Mouse (Mus musculus) CH12.LX (cell line): Measurements from ENCODE around the gene Ddo. TPM values are rescaled to one million over a fixed set of nuclear protein-coding genes. Genes with fewer than 3 reads are reported as not detected.

Source experiments
- DNase-seq: peaks from one replicate; pipeline ENCODE4 v3.0.0-alpha.2; 2013; ENCODE audit errors: extremely low read depth
- H3K27ac ChIP-seq: 2 replicates; pipeline ENCODE4 v1.5.1; 2012; ENCODE audit warnings: low read depth, mild to moderate bottlenecking, control low read depth, moderate library complexity; ENCODE audit not compliant: insufficient read depth
- H3K27me3 ChIP-seq: replicated peaks from 2 replicates; pipeline ENCODE3; 2012; ENCODE audit warnings: inconsistent platforms
- H3K36me3 ChIP-seq, 2 experiments: replicated peaks in 1 of 2; 2 replicates each; pipeline versions ENCODE3 to v1.6.1; 2012; ENCODE audit warnings: inconsistent platforms in 1 of 2, low read length in 1 of 2, mild to moderate bottlenecking in 1 of 2, mixed read lengths in 1 of 2, moderate library complexity in 1 of 2; ENCODE audit not compliant: control insufficient read depth in 1 of 2, insufficient read depth in 1 of 2
- H3K4me1 ChIP-seq, 2 experiments: 2 replicates each; pipeline ENCODE4 v1.6.1; 2012; ENCODE audit warnings: inconsistent platforms in 1 of 2, moderate library complexity in 1 of 2; ENCODE audit not compliant: insufficient read depth in 2 of 2, control insufficient read depth in 1 of 2
- H3K4me2 ChIP-seq: 2 replicates; pipeline ENCODE4 v1.6.1; 2012; ENCODE audit warnings: low read depth, mild to moderate bottlenecking, control low read depth; ENCODE audit not compliant: poor library complexity, insufficient read depth, severe bottlenecking
- H3K4me3 ChIP-seq, 3 experiments: fragments of 150-350 bp in 1 of 3; sonication (generic) in 1 of 3; replicated peaks in 1 of 3; 2 replicates each; pipeline versions ENCODE3 to v1.5.1; 2011 to 2012; ENCODE audit warnings: low read depth in 2 of 3, low read length in 2 of 3, mild to moderate bottlenecking in 2 of 3, moderate library complexity in 2 of 3, control low read depth in 1 of 3, improper control_type of control experiment in 1 of 3, inconsistent platforms in 1 of 3, mixed read lengths in 1 of 3; ENCODE audit not compliant: poor library complexity in 1 of 3
- H3K79me2 ChIP-seq: replicated peaks from 2 replicates; pipeline ENCODE4 v1.6.1; 2012; ENCODE audit warnings: mild to moderate bottlenecking, moderate library complexity; ENCODE audit not compliant: control insufficient read depth, poor library complexity, insufficient read depth, severe bottlenecking; ENCODE audit errors: extremely low read depth
- H3K9ac ChIP-seq: 2 replicates; pipeline ENCODE4 v1.6.1; 2012; ENCODE audit warnings: low read depth, mild to moderate bottlenecking, control low read depth, moderate library complexity; ENCODE audit not compliant: insufficient read depth
- H3K9me3 ChIP-seq: replicated peaks from 2 replicates; pipeline ENCODE3; 2012; ENCODE audit warnings: low read length, inconsistent platforms, mixed read lengths
- CHD2 ChIP-seq: IDR thresholded peaks from 2 replicates; pipeline ENCODE4 v1.6.1; 2011; ENCODE audit warnings: low read length, improper control_type of control experiment
- E2F4 ChIP-seq: IDR thresholded peaks from 2 replicates; pipeline ENCODE4 v1.6.1; 2011; ENCODE audit warnings: low read depth, low read length, improper control_type of control experiment; ENCODE audit not compliant: insufficient replicate concordance
- ETS1 ChIP-seq: conservative IDR thresholded peaks from 2 replicates; pipeline ENCODE4 v1.6.1; 2012; ENCODE audit warnings: low read depth, mild to moderate bottlenecking, inconsistent platforms, low read length, improper control_type of control experiment, moderate library complexity
- IRF4 ChIP-seq: IDR thresholded peaks from 2 replicates; pipeline ENCODE4 v1.6.1; 2014; ENCODE audit warnings: low read depth, mild to moderate bottlenecking, inconsistent platforms, low read length, improper control_type of control experiment
- JUND ChIP-seq: conservative IDR thresholded peaks from 2 replicates; pipeline ENCODE4 v1.6.1; 2011; ENCODE audit warnings: low read depth, low read length, improper control_type of control experiment
- MAFK ChIP-seq: IDR thresholded peaks from 2 replicates; pipeline ENCODE4 v1.6.1; 2011; ENCODE audit warnings: low read length, improper control_type of control experiment; ENCODE audit not compliant: insufficient replicate concordance
- MAZ ChIP-seq: IDR thresholded peaks from 2 replicates; pipeline ENCODE4 v1.6.1; 2012; ENCODE audit warnings: low read depth, mild to moderate bottlenecking, inconsistent platforms, low read length, improper control_type of control experiment, moderate library complexity
- MEF2A ChIP-seq: IDR thresholded peaks from 2 replicates; pipeline ENCODE4 v1.6.1; 2014; ENCODE audit warnings: low read depth, mild to moderate bottlenecking, inconsistent platforms, low read length, improper control_type of control experiment, borderline replicate concordance
- MXI1 ChIP-seq: IDR thresholded peaks from 2 replicates; pipeline ENCODE4 v1.6.1; 2011; ENCODE audit warnings: mild to moderate bottlenecking, low read depth, low read length, improper control_type of control experiment
- NELFE ChIP-seq: IDR thresholded peaks from 2 replicates; pipeline ENCODE4 v1.6.1; 2011; ENCODE audit warnings: low read depth, low read length, improper control_type of control experiment
- PAX5 ChIP-seq: IDR thresholded peaks from 2 replicates; pipeline ENCODE4 v1.6.1; 2012; ENCODE audit warnings: low read length, inconsistent platforms, mixed read lengths
- POLR2A ChIP-seq: IDR thresholded peaks from 2 replicates; pipeline ENCODE4 v1.6.1; 2011; ENCODE audit warnings: low read depth, mild to moderate bottlenecking, improper control_type of control experiment, low read length
- POLR2AphosphoS2 ChIP-seq: IDR thresholded peaks from 2 replicates; pipeline ENCODE4 v1.6.1; 2011; ENCODE audit warnings: low read depth, low read length, improper control_type of control experiment
- SIN3A ChIP-seq: IDR thresholded peaks from 2 replicates; pipeline ENCODE4 v1.6.1; 2012; ENCODE audit warnings: low read length, improper control_type of control experiment, inconsistent platforms
- TBP ChIP-seq: conservative IDR thresholded peaks from 2 replicates; pipeline ENCODE4 v1.6.1; 2011; ENCODE audit warnings: low read depth, low read length, improper control_type of control experiment
- UBTF ChIP-seq: IDR thresholded peaks from 2 replicates; pipeline ENCODE4 v1.6.1; 2012; ENCODE audit warnings: low read depth, mild to moderate bottlenecking, inconsistent platforms, low read length, improper control_type of control experiment, moderate library complexity
- USF1 ChIP-seq: IDR thresholded peaks from 2 replicates; pipeline ENCODE4 v1.6.1; 2014; ENCODE audit warnings: low read depth, mild to moderate bottlenecking, inconsistent platforms, low read length, improper control_type of control experiment
- USF2 ChIP-seq: conservative IDR thresholded peaks from 2 replicates; pipeline ENCODE4 v1.6.1; 2011; ENCODE audit warnings: low read depth, low read length, improper control_type of control experiment
- ZC3H11A ChIP-seq: IDR thresholded peaks from 2 replicates; pipeline ENCODE4 v1.6.1; 2012; ENCODE audit warnings: low read depth, mild to moderate bottlenecking, inconsistent platforms, low read length, improper control_type of control experiment
- dilution Hi-C: fragments of 300-500 bp; cut with MboI; formaldehyde crosslinking; loops from 2 replicates; pipeline ENCODE4 v1.14.3; 2020; ENCODE audit warnings: low sequenced_read_pairs; ENCODE audit not compliant: extremely low pct_unique_long_range_greater_than_20kb, extremely low pct_ligation_motif_present
- in situ Hi-C: fragments of 300-500 bp; cut with MboI; formaldehyde crosslinking; loops from 3 replicates; pipeline ENCODE4 v1.14.3; 2019; ENCODE audit warnings: low sequenced_read_pairs, low pct_ligation_motif_present, low pct_unique_long_range_greater_than_20kb, mixed read lengths
- polyA plus RNA-seq: library from polyadenylated mRNA; unstranded; fragments of >175 nt; gene quantifications from 2 replicates; pipeline ENCODE4 v1.2.1, GENCODE M21; 2012; ENCODE audit warnings: low read depth; ENCODE audit not compliant: insufficient read length
- total RNA-seq, 2 experiments: library from RNA; depleted of rRNA; stranded (reverse); fragments of 300-350 nt in 1 of 2; fragments of >200 nt in 1 of 2; gene quantifications; 2 replicates each; pipeline ENCODE4 v1.2.3; 2012 to 2014

The Ddo gene
- total and polyA plus RNA-seq, 3 experiments, result not detected

GRCm38 (mm10) chr10:40638276-40638675 lies 8.5 kb downstream of the Ddo start:
- Histone ChIP-seq H3K4me3 (no peak overlapping the region), H3K36me3 (no peaks in the 10 kb centered on the region), H3K4me1 (peaks cover 2 to 25% of the 10 kb centered on the region in 2 experiments; a peak in 3 of 4 replicates), H3K27ac (no peak overlapping the region), H3K4me2 (no peak overlapping the region), H3K9me3 (peaks cover 3% of the 10 kb centered on the region), H3K79me2 (no peaks in the 10 kb centered on the region), H3K9ac (no peak overlapping the region), H3K27me3 (no peaks in the 10 kb centered on the region)
- TF ChIP-seq IRF4, result no peak
- TF ChIP-seq ZC3H11A, result no peak
- TF ChIP-seq MEF2A, result no peak
- no peak for TF ChIP-seq PAX5
- TF ChIP-seq MAZ, result no peak
- TF ChIP-seq USF1, result no peak
- TF ChIP-seq NELFE, result no peak
- no peak for TF ChIP-seq TBP
- TF ChIP-seq POLR2AphosphoS2, result no peak
- in situ Hi-C loops, result no loop called here
- dilution Hi-C loops, result no loop called here
- no peak for DNase-seq

- no peaks in the 10 kb centered on the region for H3K36me3 ChIP-seq
- H3K4me2 ChIP-seq, result no peak overlapping the region
- H3K4me3 ChIP-seq, result no peak overlapping the region
- in situ Hi-C loops, result no loop called here
- H3K27me3 ChIP-seq, result no peaks in the 10 kb centered on the region
- no peak overlapping the region for H3K27ac ChIP-seq
- no peak for TF ChIP-seq JUND
- no peak for TF ChIP-seq E2F4
- no peak for TF ChIP-seq MXI1
- TF ChIP-seq UBTF, result no peak
- no peak for TF ChIP-seq TBP
- no peak for TF ChIP-seq POLR2AphosphoS2
- TF ChIP-seq POLR2A, result no peak
- no peak for TF ChIP-seq MAFK
- TF ChIP-seq USF2, result no peak
- no peak for TF ChIP-seq ETS1
- TF ChIP-seq SIN3A, result no peak
- no peak for TF ChIP-seq CHD2
- TF ChIP-seq, all 38 proteins: peak for 0
- DNase-seq, result no peak
- dilution Hi-C loops, result no loop called here
- peaks cover 2 to 29% of the 10 kb centered on the region in 2 experiments; a peak in 3 of 4 replicates for H3K4me1 ChIP-seq
- peaks cover 3% of the 10 kb centered on the region for H3K9me3 ChIP-seq
- no peak overlapping the region for H3K9ac ChIP-seq
- H3K79me2 ChIP-seq, result no peaks in the 10 kb centered on the region
These were observed 9.3 kb downstream of the Ddo start for GRCm38 (mm10) chr10:40638823-40639819.
